Mouse (Mus musculus) midbrain, embryonic 12.5 days (tissue): ENCODE measurements at regions not wholly inside any gene's neighbourhood (a gene's known extent, or its start where the extent isn't known, plus 50 kb on each side); places are given as distances from the start of the nearest gene placed in this dataset.

Source experiments
- ATAC-seq: fragments of 200-750 bp; cut with Nextera tagmentation; 2 replicates; pipeline ENCODE4 v1.8.0; 2017; ENCODE audit warnings: low read depth, moderate TSS enrichment, moderate library complexity; ENCODE audit not compliant: low FRiP score
- H3K27ac ChIP-seq: fragments of 300-500 bp; sonication (generic); replicated peaks from 2 replicates; pipeline ENCODE4 v1.5.1; 2016; ENCODE audit warnings: mild to moderate bottlenecking
- H3K27me3 ChIP-seq: fragments of 300-500 bp; sonication (generic); 2 replicates; pipeline ENCODE4 v1.6.1; 2016; ENCODE audit warnings: mild to moderate bottlenecking
- H3K36me3 ChIP-seq: fragments of 300-500 bp; sonication (generic); 2 replicates; pipeline ENCODE4 v1.6.1; 2016
- H3K4me1 ChIP-seq: fragments of 300-500 bp; sonication (generic); 2 replicates; pipeline ENCODE4 v1.6.1; 2016
- H3K4me2 ChIP-seq: fragments of 300-500 bp; sonication (generic); replicated peaks from 2 replicates; pipeline ENCODE4 v1.6.1; 2016; ENCODE audit warnings: mild to moderate bottlenecking, moderate library complexity
- H3K4me3 ChIP-seq: fragments of 300-500 bp; sonication (generic); 2 replicates; pipeline ENCODE4 v1.5.1; 2016; ENCODE audit warnings: mild to moderate bottlenecking
- H3K9ac ChIP-seq: fragments of 300-500 bp; sonication (generic); replicated peaks from 2 replicates; pipeline ENCODE4 v1.6.1; 2016; ENCODE audit warnings: mild to moderate bottlenecking, moderate library complexity
- H3K9me3 ChIP-seq: fragments of 300-500 bp; sonication (generic); 2 replicates; pipeline ENCODE4 v1.6.1; 2016; ENCODE audit warnings: mild to moderate bottlenecking
- WGBS: fragments of 180-500 bp; shearing (Covaris S2); methylation state at CpG from one replicate; pipeline ENCODE4 v1.1.7; 2016; 5-methylcytosine and 5-hydroxymethylcytosine counted together

- peak; percentile 20; the same call in 1 of the 2 replicates for ATAC-seq
- Histone ChIP-seq H3K4me3 (peak overlapping the region; percentile 4; the same call in 1 of the 2 replicates), H3K9me3 (no peaks in the 10 kb centered on the region), H3K4me2 (peak overlapping the region; percentile 40), H3K27ac (peak overlapping the region; percentile 46), H3K4me1 (peaks cover 30% of the 10 kb centered on the region), H3K9ac (no peak overlapping the region), H3K36me3 (no peaks in the 10 kb centered on the region), H3K27me3 (no peaks in the 10 kb centered on the region)
- 37% methylated on average over 13 of the region's 13 CpGs for WGBS
Measured at GRCm38 (mm10) chr4:12655457-12656228, 483.8 kb upstream of the Fam92a start.

- H3K4me2 ChIP-seq = peak overlapping the region; percentile 40
- WGBS = 40% methylated on average over 12 of the region's 12 CpGs
- ATAC-seq = peak; percentile 57
Measured at GRCm38 (mm10) chr4:12654568-12655456, 483.0 kb upstream of the Fam92a start.

GRCm38 (mm10) chr4:12647732-12648131 lies 475.9 kb upstream of the Fam92a start:
- ATAC-seq = no peak
- 69% methylated on average over 3 of the region's 3 CpGs for whole genome bisulfite sequencing
- Histone ChIP-seq H3K4me3 (no peak overlapping the region), H3K4me1 (0 out of 2 replicates have a peak, but pooled peaks cover 2% of the 10 kb centered on the region), H3K9me3 (no peaks in the 10 kb centered on the region), H3K4me2 (no peak overlapping the region), H3K36me3 (no peaks in the 10 kb centered on the region), H3K27me3 (no peaks in the 10 kb centered on the region), H3K9ac (no peak overlapping the region), H3K27ac (no peak overlapping the region)

More at GRCm38 (mm10) chr4:12654568-12655456, 483.0 kb upstream of the Fam92a start:
- Histone ChIP-seq H3K9ac (no peak overlapping the region), H3K27me3 (no peaks in the 10 kb centered on the region), H3K4me1 (peaks cover 30% of the 10 kb centered on the region), H3K36me3 (no peaks in the 10 kb centered on the region), H3K4me3 (peak overlapping the region; percentile 4; the same call in 1 of the 2 replicates), H3K9me3 (no peaks in the 10 kb centered on the region), H3K27ac (peak overlapping the region; percentile 46)

GRCm38 (mm10) chr4:12642525-12642928 lies 470.7 kb upstream of the Fam92a start:
- H3K36me3 ChIP-seq = no peaks in the 10 kb centered on the region
- ATAC-seq = peak; percentile 49; the same call in 1 of the 2 replicates
- H3K4me3 ChIP-seq = no peak overlapping the region
- H3K4me2 ChIP-seq = no peak overlapping the region
- H3K27ac ChIP-seq = no peak overlapping the region
- WGBS = 20% methylated on average over 4 of the region's 4 CpGs
- 0 out of 2 replicates have a peak, but pooled peaks cover 5% of the 10 kb centered on the region for H3K4me1 ChIP-seq
- H3K9ac ChIP-seq = no peak overlapping the region
- H3K27me3 ChIP-seq = no peaks in the 10 kb centered on the region
- no peaks in the 10 kb centered on the region for H3K9me3 ChIP-seq

- WGBS = 24% methylated on average over 2 of the region's 2 CpGs
- Histone ChIP-seq H3K4me1 (peaks cover 12% of the 10 kb centered on the region), H3K9me3 (no peaks in the 10 kb centered on the region), H3K27ac (peak overlapping the region; percentile 65), H3K4me3 (no peak overlapping the region), H3K9ac (no peak overlapping the region), H3K27me3 (peaks cover 4% of the 10 kb centered on the region; the same call in 1 of the 2 replicates), H3K4me2 (no peak overlapping the region), H3K36me3 (no peaks in the 10 kb centered on the region)
- ATAC-seq = peak; percentile 68
Measured at GRCm38 (mm10) chr4:12629375-12629821, 457.6 kb upstream of the Fam92a start.

GRCm38 (mm10) chr4:12628702-12629374 lies 457.0 kb upstream of the Fam92a start:
- Histone ChIP-seq H3K4me3 (no peak overlapping the region), H3K36me3 (no peaks in the 10 kb centered on the region), H3K4me2 (no peak overlapping the region), H3K9ac (no peak overlapping the region), H3K4me1 (peaks cover 12% of the 10 kb centered on the region), H3K9me3 (no peaks in the 10 kb centered on the region), H3K27ac (peak overlapping the region; percentile 61), H3K27me3 (no peaks in the 10 kb centered on the region; the same call in 1 of the 2 replicates)
- WGBS = 13% methylated on average over 5 of the region's 5 CpGs
- ATAC-seq = peak; percentile 94

GRCm38 (mm10) chr4:12627158-12627871 lies 455.5 kb upstream of the Fam92a start:
- H3K9ac ChIP-seq = no peak overlapping the region
- ATAC-seq = no peak
- H3K4me2 ChIP-seq = no peak overlapping the region
- H3K36me3 ChIP-seq = no peaks in the 10 kb centered on the region
- 77% methylated on average over 5 of the region's 5 CpGs for WGBS
- no peak overlapping the region for H3K27ac ChIP-seq
- H3K4me1 ChIP-seq = peaks cover 12% of the 10 kb centered on the region
- no peak overlapping the region for H3K4me3 ChIP-seq
- no peaks in the 10 kb centered on the region for H3K9me3 ChIP-seq
- no peaks in the 10 kb centered on the region; the same call in 1 of the 2 replicates for H3K27me3 ChIP-seq

GRCm38 (mm10) chr4:12620756-12621270 lies 449.0 kb upstream of the Fam92a start:
- H3K4me2 ChIP-seq = no peak overlapping the region
- peak; percentile 89 for ATAC-seq
- H3K27me3 ChIP-seq = no peaks in the 10 kb centered on the region
- H3K9me3 ChIP-seq = no peaks in the 10 kb centered on the region
- H3K27ac ChIP-seq = peak overlapping the region; percentile 68
- H3K4me3 ChIP-seq = no peak overlapping the region
- H3K36me3 ChIP-seq = no peaks in the 10 kb centered on the region
- 47% methylated on average over 4 of the region's 4 CpGs for WGBS
- no peak overlapping the region for H3K9ac ChIP-seq
- peaks cover 15% of the 10 kb centered on the region for H3K4me1 ChIP-seq

GRCm38 (mm10) chr4:12620059-12620755 lies 448.4 kb upstream of the Fam92a start:
- Histone ChIP-seq H3K4me2 (no peak overlapping the region), H3K4me1 (peaks cover 15% of the 10 kb centered on the region), H3K9ac (no peak overlapping the region), H3K27me3 (no peaks in the 10 kb centered on the region), H3K27ac (peak overlapping the region; percentile 40), H3K4me3 (no peak overlapping the region), H3K9me3 (no peaks in the 10 kb centered on the region), H3K36me3 (no peaks in the 10 kb centered on the region)
- ATAC-seq = peak; percentile 95
- 23% methylated on average over 4 of the region's 4 CpGs for WGBS

GRCm38 (mm10) chr4:12616665-12617064 lies 444.9 kb upstream of the Fam92a start:
- no peak for ATAC-seq
- WGBS = 81% methylated on average over 5 of the region's 5 CpGs
- no peak overlapping the region for H3K4me2 ChIP-seq

More at GRCm38 (mm10) chr4:12616665-12617064, 444.9 kb upstream of the Fam92a start:
- H3K4me1 ChIP-seq = peaks cover 19% of the 10 kb centered on the region
- no peak overlapping the region for H3K4me3 ChIP-seq
- no peaks in the 10 kb centered on the region for H3K9me3 ChIP-seq
- no peaks in the 10 kb centered on the region for H3K36me3 ChIP-seq
- no peaks in the 10 kb centered on the region for H3K27me3 ChIP-seq
- H3K9ac ChIP-seq = no peak overlapping the region
- H3K27ac ChIP-seq = no peak overlapping the region
